Mouse (Mus musculus) neutrophil, adult 5-6 weeks (primary cell): Measurements from ENCODE around the gene Fli1. TPM values are rescaled to one million over a fixed set of nuclear protein-coding genes. Genes with fewer than 3 reads are reported as not detected.
A peak's percentile ranks its signal among the peaks of the same experiment; 100 is the strongest.

Experiments
- ATAC-seq: fragments of 151-379, 151-347 bp; 2 replicates; pipeline ENCODE4 v1.8.0; 2017; ENCODE audit warnings: mild to moderate bottlenecking, moderate TSS enrichment; ENCODE audit not compliant: insufficient number of reproducible peaks, poor library complexity, low FRiP score, severe bottlenecking; ENCODE audit errors: extremely low read depth
- total RNA-seq: library from RNA; stranded (forward); fragments of 200-1000 nt; gene quantifications from 2 replicates; pipeline ENCODE4 v1.2.3, GENCODE M21; 2017

The Fli1 gene
- total RNA-seq, 1 experiment from 2014 or later: 223 TPM

DNA sequence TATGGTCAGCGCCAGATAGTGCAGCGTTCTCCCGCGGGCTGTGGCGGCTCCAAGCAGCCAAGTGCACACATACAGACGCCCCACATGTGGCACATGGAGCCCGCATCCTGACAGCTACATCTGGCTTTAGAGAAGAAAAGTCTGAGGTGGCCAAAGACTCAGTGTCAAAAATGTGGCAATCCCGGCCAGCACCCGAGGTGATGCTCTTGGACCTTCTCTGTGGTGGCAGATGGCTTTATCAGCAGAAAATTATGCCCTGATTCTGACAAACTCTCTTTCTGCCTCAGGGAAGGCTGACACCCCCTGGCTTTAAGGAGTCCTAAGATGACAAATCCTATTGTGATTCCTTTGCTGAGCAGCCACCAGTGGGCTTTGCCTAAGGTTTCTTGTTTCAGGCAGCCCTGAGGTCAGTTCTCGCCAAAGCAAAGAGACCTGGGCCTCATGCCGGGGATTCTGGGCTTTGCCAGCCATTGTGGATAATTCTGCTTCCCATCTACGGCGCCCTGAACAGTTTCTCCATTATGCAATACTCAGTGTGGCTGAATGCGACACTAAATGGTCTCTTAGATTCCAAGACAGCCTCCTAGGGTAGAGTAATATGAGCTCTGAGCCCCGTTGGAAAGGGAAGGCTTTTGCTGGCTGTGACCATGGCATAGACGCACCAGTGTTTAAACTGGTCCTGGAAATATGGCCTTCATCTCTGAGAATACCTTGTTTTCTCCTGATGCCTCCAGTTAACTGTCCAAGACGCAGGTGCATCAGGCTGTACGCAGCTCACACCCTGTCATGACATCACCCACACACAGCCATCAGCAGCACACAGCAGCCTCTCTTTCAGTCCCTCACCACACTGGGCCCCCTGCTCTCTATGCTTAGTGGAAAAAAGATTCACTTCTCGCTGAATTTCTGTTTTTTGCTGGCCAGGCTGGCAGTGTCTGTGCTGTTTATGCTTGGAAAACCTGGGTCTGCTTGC lies 108.1 kb downstream of the Fli1 start:
- ATAC-seq: no peak

DNA sequence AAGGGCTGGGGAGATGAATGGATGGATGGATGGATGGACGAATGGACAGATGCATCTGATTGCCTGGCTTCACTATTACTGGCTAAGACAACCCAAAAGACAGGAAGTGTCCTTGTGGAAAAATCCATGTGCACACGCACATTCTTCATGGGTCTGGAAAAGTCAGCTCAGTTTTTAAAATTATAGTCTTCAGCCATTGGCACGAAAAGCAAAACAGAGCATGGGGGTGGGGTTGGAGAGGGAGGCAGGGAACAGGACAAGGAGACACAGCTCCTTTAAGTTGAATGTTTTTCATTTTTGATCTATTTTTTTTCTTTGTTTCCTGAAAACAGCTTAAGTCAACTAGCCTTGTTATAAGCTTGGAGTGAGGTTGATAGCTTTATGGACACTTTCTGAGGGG lies 111.6 kb downstream of the Fli1 start:
- no peak for ATAC-seq

DNA sequence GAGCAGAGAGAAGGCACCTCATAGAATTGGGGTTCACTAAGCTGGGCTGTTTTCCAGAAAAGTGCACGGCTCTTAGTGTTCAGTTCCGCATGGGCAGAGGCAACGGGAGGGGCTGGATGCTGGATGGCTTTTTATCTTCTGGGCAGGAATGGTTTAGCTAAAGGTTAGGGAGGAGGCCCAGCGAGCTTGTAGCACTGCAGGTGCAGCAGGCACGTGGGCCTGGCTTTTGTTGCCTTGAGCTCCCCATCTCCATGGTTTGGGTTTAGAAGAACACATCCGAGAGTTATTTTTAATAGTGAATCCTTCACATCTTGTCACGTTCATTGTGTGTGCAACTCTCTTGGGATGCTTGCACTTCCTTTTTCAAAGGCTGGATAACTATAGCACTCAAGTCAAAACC lies 117.3 kb downstream of the Fli1 start:
- no peak for ATAC-seq

DNA sequence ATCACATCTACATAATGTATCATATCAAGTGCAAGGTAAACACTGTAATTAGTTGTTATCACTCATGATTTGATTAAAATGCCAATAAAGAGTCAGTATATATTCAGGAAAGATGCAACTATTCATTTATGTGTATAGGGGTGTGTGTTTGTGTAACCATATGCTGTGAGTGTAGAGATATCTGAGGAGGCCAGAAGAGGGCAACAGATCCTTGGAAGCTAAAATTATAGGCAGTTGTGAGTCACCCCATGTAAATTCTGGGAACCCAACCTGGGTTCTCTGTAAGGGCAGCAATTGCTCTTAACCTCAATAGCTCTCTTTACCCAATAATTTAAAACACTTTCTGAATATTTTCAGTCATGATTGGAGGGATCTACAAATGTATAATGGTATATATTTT lies 122.0 kb downstream of the Fli1 start:
- ATAC-seq: no peak

DNA sequence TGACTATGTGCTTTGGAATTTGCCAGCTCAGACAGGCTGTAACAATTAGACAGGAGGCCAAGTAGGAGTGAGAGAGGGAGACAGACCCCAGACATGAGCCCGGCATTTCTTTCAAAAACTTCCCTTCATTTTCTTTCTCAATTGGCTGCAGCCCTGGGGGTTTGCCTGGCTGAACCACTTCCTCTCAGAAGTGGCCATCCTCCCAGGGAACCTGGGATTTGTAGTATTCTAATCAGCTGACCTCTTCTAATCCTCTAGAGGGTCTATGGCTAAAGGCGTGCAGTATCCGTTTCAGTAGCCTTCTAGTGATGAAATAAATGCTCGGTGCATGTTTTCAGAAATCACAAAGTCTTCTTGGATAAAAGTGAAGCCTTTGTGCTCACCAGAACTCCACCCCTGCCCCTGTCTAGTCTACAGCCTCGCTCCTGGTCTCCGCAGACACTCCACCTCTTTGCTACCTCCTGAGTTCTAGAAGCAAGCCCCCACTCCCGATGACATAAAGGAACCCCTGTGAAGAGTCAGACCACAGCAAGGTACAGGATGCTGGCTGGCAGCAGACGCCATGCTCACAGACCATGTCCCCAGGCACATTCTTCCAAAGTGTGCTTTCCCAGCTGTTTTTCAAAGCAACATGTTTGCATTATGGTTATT lies 125.1 kb downstream of the Fli1 start:
- ATAC-seq: no peak

DNA sequence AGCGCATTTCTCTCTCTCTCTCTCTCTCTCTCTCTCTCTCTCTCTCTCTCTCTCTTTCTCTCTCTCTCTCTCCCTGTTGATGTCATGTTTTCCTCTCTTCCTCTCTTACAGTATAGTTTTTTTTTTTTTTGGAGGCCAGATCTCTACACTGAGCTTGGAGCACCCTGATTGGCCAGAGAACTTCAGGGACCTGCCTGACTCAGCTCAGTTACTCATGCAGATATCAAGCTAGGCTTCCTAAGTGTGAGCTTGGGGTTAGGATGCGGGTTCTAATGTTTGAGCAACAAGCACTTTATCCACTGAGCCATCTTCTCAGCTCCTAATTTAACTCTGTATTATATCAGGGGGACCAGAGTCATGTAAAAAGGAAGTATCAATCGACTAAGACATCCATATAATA lies 126.7 kb downstream of the Fli1 start:
- no peak for ATAC-seq

DNA sequence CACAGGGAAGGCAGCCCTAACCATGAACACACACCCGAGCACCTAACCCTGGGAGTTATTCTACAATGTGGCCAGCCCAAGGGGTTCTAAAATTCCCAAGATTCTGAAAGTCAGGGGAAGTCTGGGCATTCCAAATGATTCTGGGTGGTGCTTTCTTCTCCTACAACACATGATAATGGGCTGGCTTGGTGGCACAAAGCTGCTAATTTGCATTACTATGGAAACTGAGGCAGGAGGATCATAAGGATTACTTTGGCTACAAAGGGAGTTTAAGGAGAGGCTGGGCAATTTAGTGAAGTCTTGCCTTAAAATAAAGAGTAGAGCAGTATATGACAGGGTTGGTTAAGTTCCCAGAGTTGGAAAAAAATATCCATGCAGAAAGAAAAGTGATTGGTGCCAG lies 127.7 kb downstream of the Fli1 start:
- ATAC-seq: no peak

DNA sequence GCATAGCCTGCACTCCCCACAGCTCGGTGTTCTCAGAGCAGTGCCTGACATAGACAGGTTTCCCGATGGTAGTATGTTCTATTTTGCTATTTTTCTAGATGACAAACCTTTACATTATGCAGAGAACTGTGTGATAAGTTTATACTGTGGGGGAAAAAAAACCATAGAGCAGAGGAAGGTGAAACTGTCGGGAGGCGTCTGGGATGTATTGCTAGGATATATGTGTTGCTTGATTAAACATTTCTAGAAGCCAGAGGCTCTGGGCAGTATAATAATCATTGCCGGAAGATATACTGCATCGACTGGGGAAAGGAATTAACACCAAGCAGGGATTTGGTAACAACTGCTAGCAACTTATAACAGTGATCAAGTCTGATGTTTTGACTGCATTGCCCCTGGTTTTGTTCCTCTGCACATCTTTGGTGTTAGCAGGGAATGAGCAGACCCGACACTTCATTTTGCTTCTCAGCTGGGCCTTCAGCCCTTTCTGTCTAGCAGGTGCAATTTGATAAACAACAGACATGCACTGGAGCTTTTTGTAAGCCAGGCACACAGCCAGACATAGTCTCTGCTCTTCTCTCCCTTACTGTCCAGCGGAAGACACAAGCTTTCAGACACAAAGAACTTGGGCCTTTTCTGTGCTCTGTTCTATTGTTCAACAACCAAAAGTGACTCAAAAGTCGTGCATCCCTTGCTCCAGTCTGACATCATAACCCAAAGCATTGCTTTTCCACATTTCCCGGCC lies 129.7 kb downstream of the Fli1 start:
- no peak for ATAC-seq

DNA sequence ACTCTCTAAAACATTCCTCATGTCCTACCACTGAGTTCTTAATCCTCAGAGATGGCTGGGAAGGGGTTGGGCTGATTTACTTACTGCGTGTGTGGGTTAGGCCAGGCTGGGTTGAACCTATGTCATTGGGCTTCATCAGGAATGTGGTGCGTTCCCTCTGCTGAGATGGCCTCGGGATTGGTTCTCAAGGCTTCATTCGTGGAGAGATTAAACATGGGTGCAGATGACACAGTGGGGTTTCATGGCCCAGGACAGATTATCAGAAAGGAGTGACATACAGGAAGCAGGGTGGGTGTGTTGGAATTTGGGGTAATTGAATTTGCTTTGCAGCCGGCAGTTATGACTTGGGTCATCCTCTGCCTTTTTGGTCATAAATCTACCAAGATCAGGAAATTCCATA lies 131.2 kb downstream of the Fli1 start:
- ATAC-seq: no peak

DNA sequence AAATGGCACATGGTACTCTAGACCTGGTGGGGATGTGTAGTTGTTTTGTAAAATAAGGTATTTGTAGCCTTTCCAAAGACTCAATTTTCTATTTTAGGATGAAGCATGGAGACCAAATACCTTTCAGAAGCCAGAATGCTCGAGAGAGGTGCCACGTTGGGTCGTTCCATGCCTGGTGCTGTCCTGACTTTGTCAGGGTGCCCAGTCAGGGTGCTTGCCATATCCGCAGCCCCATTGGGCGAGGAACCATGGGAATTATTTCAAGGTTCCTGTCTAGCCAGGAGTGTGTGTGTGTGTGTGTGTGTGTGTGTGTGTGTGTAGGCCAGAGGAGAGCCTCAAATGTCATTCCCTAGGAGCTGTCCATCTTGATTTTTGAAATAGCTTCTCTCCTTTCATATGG lies 132.0 kb downstream of the Fli1 start:
- ATAC-seq: no peak

DNA sequence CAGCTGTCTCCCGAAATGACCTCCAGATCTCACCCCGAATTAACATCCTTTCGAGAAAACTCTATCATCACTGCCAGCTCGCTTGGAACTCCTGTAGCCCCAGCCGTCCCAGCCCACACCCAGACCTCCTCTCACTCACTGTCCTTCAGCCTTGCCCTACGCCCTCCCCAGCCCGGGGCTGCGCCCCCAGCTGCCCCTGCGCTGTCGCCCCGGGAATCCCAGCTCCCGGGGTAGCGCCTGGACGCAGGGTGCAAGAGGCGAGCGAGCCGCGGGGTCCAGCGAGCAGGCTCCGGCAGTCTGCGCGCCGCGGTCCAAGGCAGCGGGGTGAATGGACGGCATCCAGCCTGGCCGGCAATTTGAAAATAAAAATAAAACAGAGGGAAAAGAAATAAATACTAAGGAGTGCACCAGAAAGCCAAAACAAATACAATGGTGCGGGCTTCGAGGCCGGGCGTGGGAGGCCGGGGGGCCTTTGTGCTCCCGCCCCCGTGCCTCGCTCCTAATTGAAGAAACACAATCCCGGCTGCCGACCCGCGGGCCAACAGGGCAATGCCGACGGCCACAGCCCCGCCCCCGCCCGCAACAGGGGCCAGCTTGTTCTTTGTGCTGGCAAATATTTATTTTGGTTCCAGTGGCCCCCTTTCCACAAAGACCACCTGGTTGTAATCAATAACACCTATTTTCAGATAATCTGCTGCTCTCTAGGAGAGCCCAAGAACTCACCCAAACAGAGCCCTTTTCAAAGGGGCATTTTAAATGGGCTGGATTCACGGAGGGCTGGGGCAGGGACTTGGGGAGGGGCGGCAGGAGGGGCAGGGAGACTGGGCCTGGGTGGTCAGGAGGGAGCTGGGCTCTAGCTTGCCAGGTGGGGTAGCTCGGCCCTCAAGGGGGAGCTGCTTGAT lies 133.3 kb downstream of the Fli1 start:
- no peak for ATAC-seq

DNA sequence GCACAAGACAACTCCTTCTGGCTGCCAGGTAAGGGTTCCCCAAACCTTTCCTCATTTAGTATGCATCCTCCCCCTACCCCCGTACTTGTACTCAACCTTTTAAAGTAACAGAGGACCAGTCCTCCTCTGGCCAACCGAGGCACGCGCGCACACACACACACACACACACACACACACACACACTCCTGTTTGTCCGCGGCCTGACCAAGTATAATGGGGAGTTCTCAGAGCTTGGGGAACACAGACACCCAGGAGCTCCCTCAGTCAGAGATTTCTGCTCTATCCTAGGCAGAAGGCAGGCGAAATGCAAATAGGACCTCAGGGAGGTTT lies 134.0 kb downstream of the Fli1 start:
- no peak for ATAC-seq

DNA sequence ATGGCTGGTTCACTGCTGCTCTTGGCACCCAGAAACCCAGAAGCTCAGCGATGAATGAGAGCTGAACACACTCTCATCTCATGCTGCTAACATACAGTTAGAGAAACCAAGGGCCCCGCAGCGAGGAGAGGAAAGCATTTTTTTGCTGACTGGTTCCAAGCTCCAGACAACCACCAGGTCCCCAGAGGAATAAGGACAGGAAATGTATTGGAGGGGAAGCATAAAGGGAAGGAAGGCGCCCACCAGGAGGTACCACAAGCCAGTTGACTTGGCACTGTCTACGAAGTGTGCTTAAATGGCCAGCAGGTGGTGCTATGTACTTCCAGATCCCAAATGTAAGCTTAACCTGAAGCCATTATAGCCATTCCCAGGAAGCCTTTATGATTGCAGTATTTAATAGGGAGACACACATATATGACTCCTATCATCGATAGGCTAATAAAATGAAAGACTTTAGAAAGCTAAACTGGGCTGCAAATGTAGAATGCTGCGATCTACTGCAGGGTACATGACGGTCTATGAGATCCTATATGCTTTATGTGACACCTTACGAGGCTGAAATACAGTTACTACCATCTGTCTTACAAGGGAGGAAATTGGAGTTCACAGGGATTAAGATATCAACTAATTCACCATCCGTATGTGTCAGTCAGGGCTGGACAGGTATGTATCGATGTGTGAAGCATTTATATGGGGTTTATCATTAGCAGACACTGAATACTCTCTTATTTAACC lies 137.3 kb downstream of the Fli1 start:
- peak; percentile 63 for ATAC-seq

DNA sequence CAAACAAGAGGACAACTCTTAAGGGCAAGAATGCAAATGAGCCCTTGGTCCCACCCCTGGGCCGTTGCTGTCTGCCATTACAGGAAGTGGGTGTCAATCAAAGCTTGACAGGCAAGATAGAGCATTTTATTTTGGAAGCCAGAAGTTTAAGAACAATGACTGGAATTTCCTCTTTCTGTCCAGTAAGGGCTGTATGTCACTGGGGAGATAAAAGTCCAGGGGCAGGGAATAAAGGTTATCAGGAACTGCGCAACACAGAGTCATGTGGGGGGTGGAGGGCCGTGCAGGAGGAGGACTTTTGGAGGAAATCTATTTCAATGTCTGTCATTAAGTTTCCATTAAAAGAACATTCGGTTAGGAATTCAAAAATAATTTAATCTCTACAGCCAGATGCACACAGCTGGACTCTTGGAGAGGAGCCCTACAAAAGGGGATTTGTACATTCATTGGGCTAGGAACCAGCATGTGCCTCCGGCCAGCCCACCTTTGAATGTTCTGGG lies 141.9 kb downstream of the Fli1 start:
- ATAC-seq: no peak

DNA sequence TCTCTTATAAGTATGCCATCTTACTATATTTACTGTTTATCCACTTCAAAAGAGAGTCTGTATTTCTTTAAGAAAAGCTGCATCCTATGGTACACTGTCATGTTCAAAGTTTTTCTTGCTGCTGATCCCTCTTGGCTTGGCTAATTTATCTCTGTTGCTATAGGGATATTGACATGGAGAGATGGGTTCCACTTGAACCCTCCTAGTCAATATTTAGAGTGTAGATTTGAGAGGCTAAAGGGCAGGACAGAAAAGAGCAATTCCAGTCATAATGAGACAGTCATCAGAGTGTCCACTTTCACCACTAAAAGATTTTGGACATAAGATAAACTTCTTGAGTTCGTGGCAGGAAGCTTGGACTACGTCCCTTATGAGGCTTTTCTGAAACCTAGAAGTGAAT lies 142.4 kb downstream of the Fli1 start:
- no peak for ATAC-seq

DNA sequence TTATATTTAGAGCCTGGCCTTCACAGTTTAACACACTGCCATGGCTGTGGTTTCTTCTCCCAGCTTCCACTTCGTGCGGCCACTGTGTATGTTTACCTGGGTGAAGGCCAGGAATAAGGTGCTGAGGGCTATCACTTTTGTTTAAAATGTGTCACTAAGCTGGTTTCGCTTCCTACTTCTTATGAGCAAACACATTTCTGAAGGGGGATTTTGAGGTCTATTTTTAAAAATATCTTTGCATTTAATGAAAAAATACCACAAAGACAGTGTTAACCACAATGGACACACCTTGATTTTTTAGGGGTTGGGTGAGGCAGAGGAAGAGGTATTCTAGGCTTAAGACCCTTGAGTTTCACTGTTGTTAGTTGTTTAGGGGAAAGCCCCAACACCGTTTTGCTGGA lies 147.9 kb downstream of the Fli1 start:
- ATAC-seq: peak; percentile 72

DNA sequence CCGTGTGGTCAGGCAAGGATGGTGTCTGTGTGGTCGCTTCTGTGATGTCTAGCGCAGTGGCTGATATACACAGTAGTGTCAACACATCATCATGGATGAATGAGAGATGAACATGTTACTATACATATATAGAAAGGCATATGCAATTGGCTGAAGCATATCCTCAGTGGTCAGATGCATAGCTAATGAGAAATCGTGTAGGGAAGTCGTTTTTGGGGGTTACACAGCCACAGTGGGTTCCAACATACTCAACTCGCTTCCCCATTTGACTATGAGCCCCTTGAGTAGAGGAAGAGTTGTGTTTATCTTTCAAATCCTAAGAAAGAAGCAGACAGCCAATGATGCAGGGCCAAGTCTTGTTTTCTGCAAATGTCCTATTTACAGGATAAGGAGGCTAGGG lies 149.9 kb downstream of the Fli1 start:
- ATAC-seq: peak; percentile 6; the same call in 1 of the 2 replicates

DNA sequence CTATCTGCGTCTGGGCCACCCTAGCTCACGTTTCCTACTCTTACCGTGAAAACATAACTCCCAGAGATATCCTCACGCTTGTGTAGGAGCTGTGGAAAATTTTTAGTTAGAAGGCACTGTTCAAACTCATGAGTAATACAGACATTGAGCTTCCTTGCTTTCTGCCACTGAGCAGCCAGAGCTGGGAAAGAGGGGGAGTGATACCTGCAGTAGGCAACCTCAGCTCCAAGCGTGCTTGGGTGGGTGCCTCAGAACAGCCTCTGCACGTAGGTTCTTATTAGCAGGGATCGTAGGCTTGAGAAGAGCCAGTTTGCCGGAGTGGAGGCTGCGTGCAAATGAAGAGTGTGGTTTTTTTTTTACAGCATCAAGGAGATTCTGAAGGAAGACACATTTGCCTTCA lies 151.0 kb downstream of the Fli1 start:
- no peak for ATAC-seq
